Mouse (Mus musculus): ENCODE measurements around the gene Atp13a3.

The Atp13a3 gene

GRCm38 (mm10) chr16:30271941-30272595 is 133.7 kb downstream of the Atp13a3 start:
- no peak for DNase-seq

GRCm38 (mm10) chr16:30271223-30271761 is 134.5 kb downstream of the Atp13a3 start:
- DNase-seq: no peak

- no peak for DNase-seq
Observed at GRCm38 (mm10) chr16:30267359-30267758, 138.4 kb downstream of the Atp13a3 start, which contains the start of gene Cpn2. Gene Cpn2, minus strand, starts transcription at chr16:30267499.

GRCm38 (mm10) chr16:30266561-30266960 is 139.2 kb downstream of the Atp13a3 start:
- no peak for DNase-seq

- no peak for DNase-seq
Observed at GRCm38 (mm10) chr16:30265611-30266010, 140.2 kb downstream of the Atp13a3 start.

GRCm38 (mm10) chr16:30263156-30263555 is 142.6 kb downstream of the Atp13a3 start:
- no peak for DNase-seq

GRCm38 (mm10) chr16:30262664-30263063 is 143.1 kb downstream of the Atp13a3 start:
- DNase-seq: peak; percentile 54
